Mouse (Mus musculus) kidney, adult 2 months (tissue): ENCODE measurements around the gene Rbms2. TPM values are rescaled to one million over a fixed set of nuclear protein-coding genes. Genes with fewer than 3 reads are reported as not detected.
"Not testable (repeated sequence)": the region's sequence is repeated elsewhere in the genome, so short reads cannot be mapped to it uniquely, and the experiment has no call there.

Experiments
- DNase-seq: peaks from one replicate; pipeline ENCODE4 v3.0.0; 2021
- H3K27ac ChIP-seq: fragments of 200-500 bp; 2 replicates; pipeline ENCODE4 v1.5.1; 2012; ENCODE audit warnings: low read depth, low read length, control low read depth, inconsistent platforms; ENCODE audit not compliant: insufficient read depth
- H3K27me3 ChIP-seq: fragments of 200-500 bp; replicated peaks from 2 replicates; pipeline ENCODE4 v1.6.1; 2012; ENCODE audit warnings: mild to moderate bottlenecking, moderate library complexity, low read length, inconsistent platforms; ENCODE audit not compliant: control insufficient read depth, insufficient read depth
- H3K36me3 ChIP-seq: fragments of 200-500 bp; 2 replicates; pipeline ENCODE4 v1.6.1; 2012; ENCODE audit warnings: mild to moderate bottlenecking, moderate library complexity, low read length, inconsistent platforms; ENCODE audit not compliant: control insufficient read depth, insufficient read depth
- H3K4me1 ChIP-seq: fragments of 200-500 bp; 2 replicates; pipeline ENCODE4 v1.6.1; 2011; ENCODE audit warnings: low read length; ENCODE audit not compliant: control insufficient read depth, insufficient read depth
- H3K4me3 ChIP-seq: fragments of 200-500 bp; 2 replicates; pipeline ENCODE4 v1.5.1; 2011; ENCODE audit warnings: mild to moderate bottlenecking, low read depth, low read length, control low read depth; ENCODE audit not compliant: insufficient read depth
- CTCF ChIP-seq: fragments of 200-500 bp; conservative IDR thresholded peaks from 2 replicates; pipeline ENCODE4 v1.5.1; 2011; ENCODE audit warnings: low read depth, mild to moderate bottlenecking, control low read depth, low read length, moderate library complexity, mixed read lengths; ENCODE audit not compliant: insufficient read depth, insufficient read length
- POLR2A ChIP-seq: fragments of 200-500 bp; IDR thresholded peaks from one replicate; pipeline ENCODE4 v1.6.1; 2011; ENCODE audit warnings: low read depth, low read length, control low read depth
- WGBS: fragments of 180-500 bp; shearing (Covaris S2); methylation state at CpG from one replicate; pipeline ENCODE4 v1.1.7; 2018; 5-methylcytosine and 5-hydroxymethylcytosine counted together
- polyA plus RNA-seq: library from polyadenylated mRNA; depleted of rRNA; stranded (reverse); fragments of >200 nt; gene quantifications from 2 replicates; pipeline ENCODE4 v1.2.3, GENCODE M21; 2012

Rbms2 gene
- polyA plus RNA-seq, 1 experiment: 69.0 TPM

DNA sequence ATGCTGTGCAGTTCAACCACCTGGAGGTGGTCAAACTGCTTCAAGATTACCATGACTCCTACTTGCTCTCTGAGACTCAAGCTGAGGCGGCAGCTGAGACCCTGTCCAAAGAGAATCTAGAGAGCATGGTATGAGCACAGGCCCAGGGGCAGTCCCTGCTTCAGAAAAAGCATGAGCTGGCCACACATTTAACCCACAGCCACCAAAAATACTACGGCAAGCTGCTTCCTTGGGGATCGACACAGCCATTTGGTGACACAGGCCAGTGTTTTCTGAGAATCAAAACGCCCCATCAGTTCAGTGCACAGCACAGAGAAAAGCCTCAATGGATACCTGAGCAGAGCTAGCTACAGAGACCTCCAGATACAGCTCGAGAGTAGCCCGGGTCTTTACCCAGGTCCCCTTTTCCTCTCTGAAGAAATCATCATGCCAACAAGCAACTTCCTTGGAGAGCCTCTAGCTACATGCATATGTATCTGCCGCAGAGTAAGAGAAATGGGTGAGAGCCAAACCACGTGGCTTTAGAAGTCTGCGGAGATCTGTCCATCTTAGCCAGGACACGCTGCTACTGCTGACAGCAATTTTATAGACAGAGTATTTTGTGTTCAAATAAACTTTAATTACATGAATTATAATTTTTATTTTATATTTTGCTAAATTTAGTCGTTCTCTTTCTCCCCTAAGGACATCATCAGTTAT, 29.4 kb upstream of the Rbms2 start:
- DNase-seq: no peak
- H3K4me1 ChIP-seq: peaks cover 3% of the 10 kb centered on the region; the same call in 1 of the 2 replicates
- H3K27me3 ChIP-seq: no peaks in the 10 kb centered on the region
- WGBS: 95% methylated on average over 11 of the region's 11 CpGs
- no peak overlapping the region for H3K27ac ChIP-seq
- no peaks in the 10 kb centered on the region for H3K36me3 ChIP-seq
- no peak for TF ChIP-seq CTCF
- TF ChIP-seq POLR2A: no peak
- H3K4me3 ChIP-seq: no peak overlapping the region

- H3K4me3 ChIP-seq: no peak overlapping the region
- TF ChIP-seq POLR2A (no peak), CTCF (no peak)
- no peaks in the 10 kb centered on the region for H3K27me3 ChIP-seq
- 93% methylated on average over 10 of the region's 10 CpGs for WGBS
- no peak overlapping the region for H3K27ac ChIP-seq
- no peak for DNase-seq
- H3K4me1 ChIP-seq: peaks cover 3% of the 10 kb centered on the region; the same call in 1 of the 2 replicates
- no peaks in the 10 kb centered on the region for H3K36me3 ChIP-seq
Observed at GRCm38 (mm10) chr10:128208326-128208725, 28.2 kb upstream of the Rbms2 start.

DNA sequence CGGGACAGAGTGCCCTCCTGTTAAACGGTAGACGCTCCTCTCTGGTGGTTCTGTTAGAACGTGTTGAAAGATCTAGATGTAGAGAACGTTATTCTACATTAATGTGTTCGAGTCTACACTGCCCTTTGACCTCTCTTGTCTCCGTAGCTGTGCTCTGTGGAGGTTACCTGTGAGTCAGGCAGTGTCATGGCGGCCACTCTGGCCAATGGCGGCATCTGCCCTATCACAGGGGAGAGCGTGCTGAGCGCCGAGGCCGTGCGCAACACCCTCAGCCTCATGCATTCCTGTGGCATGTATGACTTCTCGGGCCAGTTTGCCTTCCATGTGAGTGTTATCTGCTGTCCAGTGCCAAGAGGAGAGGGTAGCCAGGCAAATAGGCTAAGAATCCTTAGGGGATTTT, 24.8 kb upstream of the Rbms2 start:
- no peak for DNase-seq
- no peak for TF ChIP-seq POLR2A
- no peak for TF ChIP-seq CTCF
- Histone ChIP-seq H3K4me1 (no peaks in the 10 kb centered on the region), H3K27me3 (no peaks in the 10 kb centered on the region), H3K4me3 (no peak overlapping the region), H3K27ac (no peak overlapping the region), H3K36me3 (no peaks in the 10 kb centered on the region)
- WGBS: 87% methylated on average over 15 of the region's 15 CpGs

- no peak for DNase-seq
- WGBS: 71% methylated on average over 6 of the region's 6 CpGs
- Histone ChIP-seq H3K27me3 (no peaks in the 10 kb centered on the region), H3K4me3 (no peak overlapping the region), H3K4me1 (no peaks in the 10 kb centered on the region), H3K36me3 (no peaks in the 10 kb centered on the region), H3K27ac (no peak overlapping the region)
- no peak for TF ChIP-seq POLR2A
- no peak for TF ChIP-seq CTCF
Observed at GRCm38 (mm10) chr10:128201856-128202255, 21.8 kb upstream of the Rbms2 start.

DNA sequence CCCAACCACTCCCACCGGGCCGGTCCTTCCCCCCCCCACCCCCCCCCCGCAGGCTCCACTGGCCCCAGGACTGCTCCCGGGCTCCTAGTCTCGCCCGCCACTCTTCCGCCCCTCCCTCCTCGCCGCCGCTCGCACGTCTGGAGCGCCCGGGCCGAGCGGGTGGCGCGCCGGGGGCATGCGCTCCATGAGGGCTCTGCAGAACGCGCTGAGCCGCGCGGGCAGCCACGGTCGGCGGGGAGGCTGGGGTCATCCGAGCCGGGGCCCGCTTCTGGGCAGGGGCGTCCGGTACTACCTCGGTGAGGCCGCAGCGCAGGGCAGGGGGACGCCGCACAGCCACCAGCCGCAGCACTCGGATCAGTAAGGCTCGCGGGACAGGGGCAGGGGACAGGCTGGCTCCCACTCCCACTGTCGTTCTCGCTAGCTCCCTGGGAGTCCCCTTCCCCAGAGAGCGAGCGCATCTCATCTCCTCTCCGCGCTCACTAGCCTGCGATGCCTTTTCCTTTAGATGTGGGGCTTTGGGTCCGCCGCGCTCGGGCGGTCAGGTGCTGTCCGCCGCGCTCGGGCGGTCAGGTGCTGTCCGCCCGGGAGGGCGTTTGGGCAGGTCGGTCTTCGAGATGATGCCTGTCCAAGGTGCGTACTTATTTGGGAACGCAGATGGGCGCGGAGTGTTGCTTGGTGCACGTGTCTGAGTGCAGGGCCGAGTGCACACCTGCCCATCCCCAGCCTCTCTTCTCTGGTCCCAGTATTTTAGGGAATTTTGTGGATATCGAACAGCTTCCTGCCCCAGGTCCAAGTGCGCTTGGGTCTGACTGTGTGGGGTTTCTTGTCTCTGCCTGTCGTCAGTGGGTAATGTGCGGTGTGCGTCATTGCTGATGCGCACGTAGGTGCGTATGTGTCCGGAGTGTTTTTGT, 14.7 kb upstream of the Rbms2 start:
- TF ChIP-seq CTCF (no peak), POLR2A (no peak)
- WGBS: 2% methylated on average over 77 of the region's 79 CpGs
- peak; percentile 19 for DNase-seq
- H3K27me3 ChIP-seq: no peaks in the 10 kb centered on the region
- no peak overlapping the region for H3K27ac ChIP-seq
- H3K36me3 ChIP-seq: no peaks in the 10 kb centered on the region
- peak overlapping the region; percentile 55 for H3K4me3 ChIP-seq
- H3K4me1 ChIP-seq: 0 out of 2 replicates have a peak, but pooled peaks cover 4% of the 10 kb centered on the region

DNA sequence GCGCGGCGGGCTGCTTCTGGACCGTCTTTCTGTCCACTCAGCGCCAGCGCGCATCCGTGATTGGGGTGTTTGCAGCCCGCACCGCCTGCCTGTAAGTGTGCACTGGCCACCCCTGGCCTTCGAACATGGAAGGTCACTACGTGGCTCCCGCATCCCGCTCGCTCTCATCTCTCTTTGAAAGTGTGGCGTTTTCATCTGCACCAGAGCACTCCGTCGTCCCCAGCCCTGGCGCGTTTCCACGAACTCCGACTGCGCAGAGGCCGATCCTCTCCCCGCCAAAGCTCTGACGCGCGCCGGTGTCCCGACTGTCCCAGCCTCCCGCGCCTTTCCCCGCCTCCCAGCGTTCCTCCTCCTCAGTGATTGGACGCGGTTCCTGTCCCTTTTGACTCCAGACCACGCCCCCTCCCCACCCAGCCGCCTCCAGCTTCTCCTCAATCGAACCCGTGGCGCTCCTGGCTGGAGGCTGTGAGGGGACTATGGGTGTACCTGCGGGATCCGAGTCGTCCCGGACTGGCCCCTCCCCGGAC, 14.0 kb upstream of the Rbms2 start, which contains the start of gene Gls2:
Gls2 (plus strand) TSS at position 434 of the 527 bp plus-strand sequence.
- H3K27me3 ChIP-seq: no peaks in the 10 kb centered on the region
- WGBS: 1% methylated on average over 46 of the region's 46 CpGs
- TF ChIP-seq POLR2A: no peak
- no peak for TF ChIP-seq CTCF
- H3K4me1 ChIP-seq: 0 out of 2 replicates have a peak, but pooled peaks cover 4% of the 10 kb centered on the region
- H3K27ac ChIP-seq: no peak within 1 kb of the TSS
- peak; percentile 98 for DNase-seq
- H3K4me3 ChIP-seq: peak within 1 kb of the TSS; percentile 55
- no peaks in the 10 kb centered on the region for H3K36me3 ChIP-seq

DNA sequence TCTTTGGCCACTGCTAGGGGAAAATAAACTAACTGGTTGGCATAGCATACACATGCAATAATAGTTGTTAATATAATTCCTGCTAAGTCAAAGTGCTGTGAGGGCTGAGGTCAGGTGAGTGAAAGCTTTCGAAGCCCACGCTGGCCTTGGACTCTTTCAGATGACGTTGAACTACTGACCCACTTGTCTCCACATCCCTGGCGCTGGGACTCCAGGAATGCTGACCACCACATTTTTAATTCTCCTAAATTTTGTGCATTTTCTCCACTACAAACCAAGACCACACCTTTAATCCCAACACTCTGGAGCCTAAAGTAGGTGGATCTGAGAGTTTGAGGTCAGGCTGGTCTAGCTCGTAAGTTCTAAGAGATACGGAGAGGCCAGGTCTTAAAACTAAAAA, 13.0 kb upstream of the Rbms2 start:
- Histone ChIP-seq H3K27ac (no peak overlapping the region), H3K4me3 (no peak overlapping the region), H3K4me1 (0 out of 2 replicates have a peak, but pooled peaks cover 4% of the 10 kb centered on the region), H3K36me3 (no peaks in the 10 kb centered on the region), H3K27me3 (no peaks in the 10 kb centered on the region)
- TF ChIP-seq CTCF: no peak
- no peak for TF ChIP-seq POLR2A
- 95% methylated on average over 6 of the region's 6 CpGs for WGBS
- DNase-seq: no peak

- not testable (repeated sequence) for H3K27ac ChIP-seq, DNase-seq
- 83% methylated on average over 3 of the region's 3 CpGs for WGBS
Observed at GRCm38 (mm10) chr10:128192030-128192766, 12.1 kb upstream of the Rbms2 start.

More at GRCm38 (mm10) chr10:128192030-128192766, 12.1 kb upstream of the Rbms2 start:
- not testable (repeated sequence) for H3K4me1 ChIP-seq, H3K36me3 ChIP-seq, H3K4me3 ChIP-seq, H3K27me3 ChIP-seq
